Mouse (Mus musculus): ENCODE data around the gene Prkn.

DNA sequence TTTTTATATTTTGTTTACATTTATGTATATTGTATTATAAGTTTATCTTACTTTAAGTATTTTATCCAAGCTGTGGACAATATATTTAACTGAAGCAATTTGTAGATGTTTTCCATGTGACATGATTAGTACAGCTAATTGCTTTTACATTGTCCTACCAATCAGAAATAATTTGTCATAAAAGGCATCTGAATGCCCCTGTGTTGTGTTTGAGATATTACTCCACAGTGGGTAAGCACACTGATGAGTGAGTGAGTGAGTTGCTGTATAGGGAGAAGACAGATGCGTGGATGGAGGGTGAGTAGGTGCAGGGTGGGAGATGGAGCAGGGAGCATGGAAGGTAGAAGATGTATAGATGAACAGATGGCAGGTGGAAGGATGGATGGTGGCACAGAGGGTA is 218.8 kb downstream of the Prkn start:
- TF ChIP-seq POLR2A (IDR thresholded peaks at IDR 0.05; ENCODE audit: insufficient read depth, low read depth, low read length) (no peak), CTCF (IDR thresholded peaks at IDR 0.05) (no peak)
